Mouse (Mus musculus): ENCODE measurements at regions not wholly inside any gene's neighbourhood (a gene's known extent, or its start where the extent isn't known, plus 50 kb on each side); places are given as distances from the start of the nearest gene placed in this dataset.

- TF ChIP-seq CTCF (IDR thresholded peaks at IDR 0.05) (no peak), POLR2A (IDR thresholded peaks at IDR 0.05; ENCODE audit: insufficient read depth, low read depth, low read length) (no peak)
These were observed 65.8 kb upstream of the Twist2 start for GRCm38 (mm10) chr1:91735436-91735835.
